Mouse (Mus musculus) adrenal gland, adult (tissue): ENCODE results near the gene Dgki.

Experiments
- DNase-seq, 2 experiments: peaks; one replicate each; pipeline ENCODE4 v3.0.0; 2022 to 2023; ENCODE audit warnings: low spot score in 1 of 2; ENCODE audit not compliant: inconsistent age in 2 of 2

Dgki gene

GRCm38 (mm10) chr6:37299562-37300390 lies at the start of gene Dgki:
Gene Dgki, minus strand, starts transcription at chr6:37300184.
- DNase-seq: peak; percentile 43 to 73

DNA sequence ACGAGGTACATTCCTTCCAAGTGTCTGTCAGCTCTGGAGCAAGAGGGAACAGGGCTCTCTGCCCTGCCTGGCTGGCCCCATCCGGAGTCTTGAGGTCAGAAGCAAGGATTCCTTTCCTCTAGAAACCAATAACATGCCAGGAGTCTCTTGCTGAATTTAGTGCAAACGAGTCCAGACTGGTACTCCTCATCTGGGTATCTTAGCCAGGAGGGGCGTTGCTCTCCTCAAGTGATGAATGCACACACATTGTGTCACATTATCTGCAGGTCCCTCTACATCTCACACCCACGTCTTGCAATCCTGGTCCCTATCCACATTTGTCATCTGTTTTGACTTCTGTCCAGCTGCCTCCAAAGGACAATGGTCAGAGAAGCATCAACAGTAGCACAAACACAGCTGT lies 47.6 kb upstream of the Dgki start:
- DNase-seq: no peak

DNA sequence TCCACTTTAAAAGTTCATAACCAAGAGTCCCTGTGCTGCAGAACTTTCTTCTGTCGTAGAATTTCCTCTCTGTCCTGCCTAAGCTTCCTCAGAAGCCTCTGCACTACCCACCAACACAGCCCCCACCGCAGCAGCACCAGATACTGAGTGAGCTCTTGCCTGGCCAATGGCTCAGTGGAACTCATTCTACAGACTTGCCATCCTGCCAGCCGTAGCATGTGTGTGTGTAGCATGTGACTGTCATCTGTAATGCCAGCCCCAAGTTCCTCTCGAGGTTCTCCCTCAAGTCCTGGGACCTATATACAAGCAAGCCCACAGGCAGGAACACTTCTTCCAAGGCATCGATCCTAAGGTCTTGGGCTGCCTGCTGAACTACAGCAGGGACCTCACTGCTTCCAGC lies 38.1 kb upstream of the Dgki start:
- DNase-seq: peak in 1 of 2 experiments; percentile 0

- DNase-seq: no peak
These were observed 36.9 kb upstream of the Dgki start for GRCm38 (mm10) chr6:37336831-37337260.

GRCm38 (mm10) chr6:37336381-37336780 lies 36.4 kb upstream of the Dgki start:
- no peak for DNase-seq

- DNase-seq: no peak
These were observed 32.9 kb upstream of the Dgki start for GRCm38 (mm10) chr6:37332846-37333245.

- DNase-seq: peak; percentile 43 to 67
These were observed 30.2 kb upstream of the Dgki start for GRCm38 (mm10) chr6:37329901-37330864.

GRCm38 (mm10) chr6:37329376-37329775 lies 29.4 kb upstream of the Dgki start:
- no peak for DNase-seq

DNA sequence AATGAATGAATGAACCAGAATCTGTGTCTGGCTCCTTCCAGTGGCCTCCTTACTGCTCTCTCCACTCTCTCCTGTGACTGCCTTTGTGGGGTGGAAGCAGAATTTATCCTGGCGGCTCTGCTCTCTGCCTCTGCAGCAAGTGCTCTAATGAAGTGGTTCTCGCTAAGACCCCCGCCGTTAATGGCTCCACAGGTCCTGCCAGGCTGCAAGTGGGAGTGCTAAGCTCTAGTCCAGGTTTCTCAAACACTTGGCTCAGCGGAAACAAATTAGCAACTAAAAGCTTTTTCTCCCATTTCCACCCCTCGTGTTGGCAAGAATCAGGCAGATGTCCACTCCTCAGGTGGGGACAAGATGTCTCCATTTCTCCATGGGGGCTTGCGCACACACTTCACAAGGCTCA lies 28.7 kb upstream of the Dgki start:
- DNase-seq: no peak

DNA sequence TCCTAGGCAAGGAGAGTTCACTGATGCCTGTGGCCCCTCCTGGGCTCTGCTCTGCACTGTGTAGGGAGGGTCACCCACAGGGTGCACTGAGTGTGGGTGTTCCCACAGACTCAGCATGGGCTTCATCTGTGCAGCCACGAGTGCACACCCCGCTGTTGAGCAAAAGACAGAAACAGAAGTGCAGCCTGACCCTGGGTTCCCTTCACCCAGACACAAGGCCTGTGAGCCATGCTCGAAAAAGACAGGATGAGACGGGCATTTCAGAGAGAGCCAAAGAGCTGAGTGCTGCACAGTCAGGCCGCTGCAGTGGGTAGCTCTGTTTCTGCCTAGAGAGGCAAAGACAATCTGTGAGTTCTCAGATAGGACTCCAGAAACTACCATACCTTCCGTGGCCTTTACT lies 27.5 kb upstream of the Dgki start:
- peak; percentile 23 to 63 for DNase-seq

DNA sequence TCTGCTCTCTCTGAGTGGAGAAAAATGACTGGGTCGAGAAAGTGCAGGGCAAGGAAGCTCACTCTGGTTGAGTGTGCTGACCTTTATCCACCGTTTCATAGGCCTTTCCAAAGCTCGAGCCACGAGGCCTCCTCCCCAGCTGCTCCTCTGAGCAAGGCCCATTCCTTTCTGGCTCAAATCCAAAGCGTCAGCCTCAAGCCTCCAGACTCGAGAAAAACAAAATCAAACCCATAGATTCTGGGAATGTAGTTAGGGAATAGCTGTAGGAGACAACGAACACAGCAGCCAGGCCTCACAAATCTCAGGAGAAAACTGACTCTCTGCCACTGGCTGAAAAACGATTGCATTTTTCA lies 26.6 kb upstream of the Dgki start:
- DNase-seq: peak; percentile 34 to 72

- no peak for DNase-seq
These were observed 26.1 kb upstream of the Dgki start for GRCm38 (mm10) chr6:37325906-37326602.

DNA sequence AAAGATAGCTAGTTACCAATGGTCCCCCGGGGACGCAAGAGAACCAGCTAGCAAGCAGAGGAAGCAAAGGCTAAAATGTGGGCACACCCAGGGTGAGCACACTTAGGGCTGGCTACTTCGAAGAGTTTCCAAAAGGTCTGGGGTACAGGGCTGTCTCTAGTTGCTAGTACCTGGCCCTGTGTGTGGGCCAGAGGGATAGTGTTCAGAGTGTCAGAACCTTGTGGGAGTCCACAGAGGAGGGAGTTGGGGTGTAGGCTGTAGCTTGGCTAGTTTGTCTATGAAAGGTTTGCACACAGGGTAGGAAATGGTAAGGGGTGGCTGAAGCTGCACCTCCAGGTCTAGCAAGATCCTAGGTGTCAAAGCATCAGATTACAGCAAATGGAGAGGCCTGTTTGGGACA lies 25.1 kb upstream of the Dgki start:
- DNase-seq: no peak

DNA sequence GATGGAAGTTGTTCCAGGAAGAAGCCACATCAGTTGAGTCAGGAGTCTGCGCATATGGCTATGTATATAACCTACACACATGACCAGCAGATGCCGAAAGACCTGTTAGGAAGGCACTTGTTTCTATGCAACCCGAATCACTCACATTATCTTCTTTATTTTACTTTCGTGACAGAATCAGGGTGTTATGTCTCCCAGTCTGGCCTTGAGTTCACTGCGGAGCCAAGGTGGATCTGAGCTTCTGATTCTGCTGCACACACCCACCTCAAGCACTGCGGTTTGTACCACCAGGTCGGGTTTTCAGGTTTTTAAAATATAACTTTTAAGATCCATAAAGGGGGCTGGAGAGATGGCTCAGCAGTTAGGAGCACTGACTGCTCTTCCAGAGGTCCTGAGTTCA lies 22.7 kb upstream of the Dgki start:
- no peak for DNase-seq

GRCm38 (mm10) chr6:37322088-37322487 lies 22.1 kb upstream of the Dgki start:
- DNase-seq: no peak

DNA sequence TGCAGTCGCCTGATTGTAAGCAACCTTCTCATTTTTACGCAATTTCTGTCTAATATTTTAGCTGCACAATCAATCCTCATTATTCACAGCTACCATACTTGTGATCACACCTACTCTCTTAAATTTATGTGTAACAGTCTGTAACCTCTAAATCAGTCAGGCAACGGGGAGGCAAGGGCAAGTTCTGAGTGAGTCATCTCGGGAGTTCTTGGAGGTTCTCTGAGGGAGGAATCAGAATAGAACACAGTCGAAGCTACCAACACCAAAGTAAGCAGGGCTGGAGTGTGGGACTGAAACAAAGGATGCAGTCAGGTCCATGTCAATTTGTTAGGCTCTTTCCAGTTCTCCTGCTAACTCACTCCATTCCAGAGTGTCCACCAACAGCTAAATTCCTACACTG lies 17.9 kb upstream of the Dgki start:
- peak; percentile 48 to 71 for DNase-seq

DNA sequence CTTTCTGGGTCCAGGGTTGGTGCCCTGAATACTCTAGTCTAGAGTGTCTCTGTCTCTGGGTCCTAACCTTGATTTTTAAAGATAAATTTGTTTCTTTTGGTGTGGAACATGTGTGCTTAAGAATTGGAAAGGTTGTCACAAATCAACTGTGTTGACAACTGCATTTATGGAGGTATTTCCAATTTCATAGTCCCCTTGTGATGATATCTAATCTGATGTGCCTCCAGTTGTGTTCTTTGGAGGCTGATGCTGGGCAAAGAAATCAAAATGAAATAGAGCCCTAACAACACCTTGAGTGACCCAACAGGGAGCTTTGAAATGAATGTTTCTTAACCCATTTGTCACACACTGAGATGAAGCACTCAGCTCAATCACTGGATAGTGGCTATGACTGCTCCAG lies 15.5 kb upstream of the Dgki start:
- no peak for DNase-seq

DNA sequence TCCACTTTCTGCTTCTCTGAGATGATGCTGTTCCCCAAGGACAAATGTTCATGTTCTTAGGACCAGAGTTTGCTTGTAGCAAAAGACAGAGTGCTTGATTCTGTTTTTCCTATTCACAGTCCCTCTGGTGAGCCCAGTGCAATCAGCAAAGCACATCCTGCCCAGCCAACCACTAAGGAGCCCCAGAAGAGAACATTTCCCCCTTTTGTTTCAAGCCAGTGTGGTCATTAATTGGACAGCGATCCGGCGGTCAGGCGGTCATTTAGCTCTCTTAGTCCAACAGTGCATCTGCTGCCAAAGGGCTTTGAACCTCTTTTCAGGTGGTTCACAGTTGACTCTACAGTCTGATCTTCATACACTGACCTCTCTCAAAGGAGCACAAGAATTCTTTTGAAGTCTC lies 10.6 kb upstream of the Dgki start:
- no peak for DNase-seq

GRCm38 (mm10) chr6:37306616-37307015 lies 6.6 kb upstream of the Dgki start:
- no peak for DNase-seq

- no peak for DNase-seq
These were observed 508 bp upstream of the Dgki start for GRCm38 (mm10) chr6:37300492-37300891.

DNA sequence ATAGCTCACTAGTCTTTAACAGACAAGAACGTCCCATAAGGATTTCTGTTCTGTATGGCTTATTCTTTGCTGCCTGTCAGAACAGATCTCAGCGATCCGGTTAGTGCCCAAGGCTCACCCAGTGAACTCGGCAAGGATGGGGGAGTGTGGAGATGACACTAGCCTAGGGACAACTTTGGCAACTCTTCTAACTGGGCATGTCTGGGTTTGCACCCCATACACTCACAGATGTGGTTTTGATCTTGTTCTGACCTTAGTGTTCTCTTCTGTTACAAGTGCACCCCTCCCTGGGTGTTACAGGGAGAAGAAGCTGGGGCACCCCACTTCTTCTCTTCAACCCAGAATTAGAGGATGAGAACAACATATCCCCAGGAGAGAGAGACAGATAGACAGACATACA lies 1.0 kb downstream of the Dgki start:
- peak in 1 of 2 experiments; percentile 58 for DNase-seq
